Mouse (Mus musculus) heart, postnatal 10 days (tissue): ENCODE data around the gene Spg11. TPM values are rescaled to one million over a fixed set of nuclear protein-coding genes. Genes with fewer than 3 reads are reported as not detected.
"Not testable (repeated sequence)": the region's sequence is repeated elsewhere in the genome, so short reads cannot be mapped to it uniquely, and the experiment has no call there.

ENCODE experiments used
- DNase-seq, 2 experiments: peaks; one replicate each; pipeline ENCODE4 v3.0.0; 2021
- intact Hi-C: fragments of 180-260 bp; cut with DNase I; formaldehyde crosslinking; loops from one replicate; pipeline ENCODE4 v1.15.1; 2025
- total RNA-seq, 2 experiments: library from RNA; stranded (reverse); gene quantifications; 2 replicates each; pipeline ENCODE4 v1.2.3; 2021

Gene Spg11
- total RNA-seq, 2 experiments from 2014 or later, result 12.1 to 12.2 TPM

DNA sequence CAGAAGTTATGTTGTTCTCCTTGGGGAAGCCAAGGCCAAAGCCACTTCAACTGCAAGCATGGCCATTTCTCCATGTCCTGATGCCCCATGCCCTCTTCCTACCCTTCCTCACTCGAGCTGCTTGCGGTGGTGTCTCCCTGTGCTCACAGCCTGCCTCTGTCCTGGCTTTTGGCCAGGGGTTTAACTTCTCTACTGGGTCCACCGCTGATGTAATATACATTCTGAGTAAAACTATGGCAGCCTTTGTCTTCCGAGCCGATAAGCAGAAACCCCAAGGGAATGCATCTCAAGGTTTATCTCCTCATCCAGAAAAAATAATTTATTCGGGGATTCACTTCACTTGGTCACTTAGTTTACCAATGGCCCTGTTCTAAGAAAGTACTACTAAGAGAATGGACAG is 28.5 kb upstream of the Spg11 start:
- DNase-seq, result peak; percentile 28 to 40
- intact Hi-C loops, result loop anchor here (1.0 kb wide), 1 partner anchor 28 kb away; the partner anchor contains the start of gene Spg11

DNA sequence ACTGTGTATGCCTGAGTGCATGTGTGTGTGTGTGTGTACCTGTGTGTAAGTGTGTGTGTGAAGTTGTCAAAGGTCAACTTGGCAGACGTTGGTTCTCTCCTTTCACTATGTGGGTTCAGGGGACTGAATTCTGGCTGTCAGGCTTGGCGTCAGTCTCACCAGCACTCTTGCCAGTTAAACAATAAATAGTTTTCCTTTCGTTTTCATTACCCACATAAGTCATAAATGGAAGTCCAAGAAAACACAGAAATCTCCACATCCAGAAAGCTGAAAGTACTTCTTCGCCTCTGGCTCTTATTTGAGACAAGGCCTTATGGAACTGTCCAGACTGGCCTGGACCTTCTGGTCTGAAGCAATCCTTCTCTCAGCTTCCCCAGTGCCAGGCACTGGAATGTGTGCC is 27.6 kb upstream of the Spg11 start:
- intact Hi-C loops, result no loop called here

GRCm38 (mm10) chr2:122143111-122143510 is 24.9 kb upstream of the Spg11 start:
- intact Hi-C loops, result no loop called here
- DNase-seq, result no peak

More for the DNA sequence above, 27.6 kb upstream of the Spg11 start:
- DNase-seq, result no peak

DNA sequence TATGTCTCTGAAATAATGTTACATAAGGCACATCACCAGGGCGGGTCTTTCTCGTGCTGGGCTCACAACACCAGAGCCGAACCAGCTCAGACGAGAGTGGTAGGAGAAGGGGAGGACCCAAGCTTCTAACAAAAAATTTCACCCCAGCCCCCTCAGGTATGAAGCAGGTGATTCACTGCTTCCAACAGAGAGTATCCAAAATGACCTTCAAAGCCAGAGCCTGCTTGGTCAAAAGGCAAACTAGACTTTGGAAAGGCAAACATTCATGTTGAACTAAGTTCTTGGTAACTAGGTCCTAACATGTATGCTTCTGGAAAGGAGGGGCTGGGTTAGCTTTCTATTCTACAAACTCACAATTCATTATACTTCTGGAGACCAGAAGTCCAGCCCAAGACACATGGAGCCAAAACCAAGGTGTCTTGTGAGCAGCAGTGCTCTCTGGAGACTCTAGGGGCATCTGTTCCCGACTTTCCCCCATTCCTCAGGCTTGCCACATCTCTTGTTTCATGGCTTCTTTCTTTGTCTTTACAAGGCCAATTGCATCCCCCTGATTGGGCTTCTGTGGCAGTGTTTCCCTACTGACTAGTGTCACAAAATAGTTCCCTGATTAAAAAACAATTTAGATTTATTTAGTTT is 23.3 kb upstream of the Spg11 start:
- no peak for DNase-seq
- intact Hi-C loops, result no loop called here

DNA sequence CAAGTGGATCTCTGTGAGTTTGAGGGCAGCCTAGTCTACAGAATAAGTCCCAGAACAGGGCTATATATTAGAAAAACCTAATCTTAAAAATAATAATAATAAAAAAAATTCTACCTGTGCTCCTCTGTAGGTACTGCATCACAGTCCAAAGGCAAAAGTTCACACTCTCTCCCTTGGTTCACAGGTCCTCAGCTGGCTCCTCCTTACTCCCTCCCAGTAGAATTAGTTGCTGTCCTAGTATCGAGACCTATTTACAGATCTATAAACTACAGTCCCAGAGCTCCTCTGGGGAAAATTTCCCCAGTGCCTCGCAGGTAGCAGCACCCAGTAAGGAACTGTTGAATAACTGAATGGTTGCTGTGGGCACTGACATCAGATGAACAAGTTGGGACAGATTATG is 22.6 kb upstream of the Spg11 start:
- DNase-seq, result no peak
- intact Hi-C loops, result no loop called here

DNA sequence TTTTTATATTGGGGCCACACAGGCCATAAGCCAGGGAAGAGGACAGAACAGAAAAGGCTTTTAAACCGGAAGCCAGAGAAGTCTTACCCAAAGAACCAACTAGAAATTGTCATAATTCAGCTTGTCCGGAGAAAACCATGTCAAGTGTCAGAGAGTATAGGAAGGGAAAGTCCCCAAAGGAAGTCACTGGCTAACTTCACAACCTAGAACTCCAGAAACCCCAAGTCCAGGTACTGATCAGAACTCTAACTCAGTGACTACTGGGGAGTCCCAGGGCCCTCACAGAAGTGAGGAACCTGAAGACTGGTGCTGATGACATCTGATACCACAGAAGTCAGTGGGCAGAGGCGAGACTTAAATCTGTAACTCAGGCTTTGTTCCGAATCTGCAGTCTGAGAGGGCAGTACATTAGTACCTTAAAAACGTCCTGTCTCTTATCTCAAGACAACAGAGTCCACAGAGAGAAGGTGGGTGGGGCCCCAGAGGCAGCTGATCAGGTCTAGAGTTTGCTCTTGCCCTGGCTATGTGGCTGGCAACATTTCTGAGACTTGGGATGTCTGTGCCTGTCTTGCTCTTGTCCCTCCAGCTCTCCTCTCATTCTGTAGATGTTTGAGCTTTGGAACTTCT is 19.8 kb upstream of the Spg11 start:
- intact Hi-C loops, result no loop called here
- no peak for DNase-seq

DNA sequence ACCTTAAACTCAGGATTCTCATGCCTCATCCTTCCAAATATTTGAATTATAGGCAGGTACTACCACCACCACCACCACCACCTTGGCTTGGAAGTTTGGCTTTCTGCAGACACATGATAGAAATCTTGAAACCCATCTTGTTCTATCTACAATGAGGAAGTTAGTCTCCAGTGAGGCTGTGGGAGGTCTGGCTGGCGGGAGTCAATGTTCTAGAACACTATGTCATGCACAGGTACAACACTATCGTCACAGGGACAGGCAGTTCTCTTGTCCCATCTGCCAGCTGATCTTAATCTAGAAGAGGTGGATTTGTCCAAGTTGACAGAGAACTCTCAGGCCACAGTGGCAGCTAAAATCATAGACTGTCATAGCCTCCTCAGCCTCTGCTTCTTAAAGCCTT is 14.4 kb upstream of the Spg11 start:
- DNase-seq, result no peak
- intact Hi-C loops, result no loop called here

DNA sequence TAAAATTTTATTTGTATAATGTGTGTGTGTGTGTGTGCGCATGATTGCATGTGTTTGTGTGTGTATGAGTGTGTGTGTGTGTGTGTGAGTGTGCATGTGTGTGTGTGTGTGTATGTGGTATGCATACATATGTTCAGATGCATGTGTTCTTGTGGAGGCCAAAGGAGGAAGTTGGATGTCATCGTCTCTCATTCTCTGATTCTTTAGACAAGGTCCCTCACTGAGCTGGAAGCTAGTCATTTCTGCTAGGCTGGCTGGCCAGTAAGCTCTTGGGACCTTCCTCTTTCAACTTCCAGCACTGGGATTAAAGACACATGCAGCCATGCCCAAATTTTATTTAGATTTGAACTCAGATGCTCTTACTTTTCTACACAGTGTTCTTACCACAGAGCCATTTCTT is 13.9 kb upstream of the Spg11 start:
- intact Hi-C loops, result no loop called here
- DNase-seq, result no peak

DNA sequence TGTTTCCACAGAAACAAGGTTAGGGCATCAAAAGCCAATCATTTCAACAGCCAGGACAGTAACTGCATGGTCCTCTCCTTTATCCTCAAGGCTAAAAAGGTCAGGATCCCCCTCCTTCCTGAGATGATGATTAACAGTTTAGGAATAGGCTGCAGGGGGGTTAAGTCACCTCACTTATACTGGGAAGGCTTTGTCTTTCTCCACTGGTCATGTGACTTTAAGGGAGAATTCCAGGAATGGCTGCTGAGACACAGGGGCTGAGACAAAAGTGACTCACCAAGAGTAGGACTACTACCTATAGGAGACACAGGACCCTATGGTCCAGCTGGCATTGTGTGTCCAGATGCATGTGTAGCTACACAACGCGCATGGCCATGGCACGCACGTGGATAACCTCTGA is 9.4 kb upstream of the Spg11 start:
- intact Hi-C loops, result no loop called here
- DNase-seq, result no peak

DNA sequence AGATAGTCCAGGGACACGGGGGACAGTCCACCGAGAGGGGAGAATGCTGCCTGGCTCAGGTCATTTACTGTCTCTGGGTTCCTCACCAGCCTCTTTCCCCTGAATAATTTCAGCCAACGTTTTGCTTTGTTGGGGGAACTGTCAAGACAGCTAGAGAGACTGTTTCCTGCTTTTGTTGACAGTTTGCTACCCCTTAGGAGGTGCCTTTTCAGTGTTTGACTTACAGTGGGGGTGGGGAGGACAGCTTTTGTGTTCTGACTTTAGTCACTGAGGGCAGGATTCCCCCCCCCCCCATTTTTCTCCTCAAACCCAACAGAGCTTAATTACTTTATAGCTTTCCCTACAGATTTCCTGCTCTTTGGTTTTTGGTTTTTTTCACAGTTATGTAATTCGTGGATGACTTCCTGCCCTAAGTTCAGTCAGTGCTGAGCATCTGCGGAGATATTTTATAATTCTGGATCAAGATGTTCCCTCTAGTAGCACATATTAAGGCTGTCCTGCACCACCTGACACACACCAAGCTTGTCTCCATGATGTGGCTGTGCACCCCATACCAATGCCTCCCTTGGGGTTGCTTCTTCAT is 8.7 kb upstream of the Spg11 start:
- intact Hi-C loops, result no loop called here
- no peak for DNase-seq

GRCm38 (mm10) chr2:122125680-122126572 is 7.7 kb upstream of the Spg11 start:
- intact Hi-C loops, result no loop called here
- DNase-seq, result no peak

DNA sequence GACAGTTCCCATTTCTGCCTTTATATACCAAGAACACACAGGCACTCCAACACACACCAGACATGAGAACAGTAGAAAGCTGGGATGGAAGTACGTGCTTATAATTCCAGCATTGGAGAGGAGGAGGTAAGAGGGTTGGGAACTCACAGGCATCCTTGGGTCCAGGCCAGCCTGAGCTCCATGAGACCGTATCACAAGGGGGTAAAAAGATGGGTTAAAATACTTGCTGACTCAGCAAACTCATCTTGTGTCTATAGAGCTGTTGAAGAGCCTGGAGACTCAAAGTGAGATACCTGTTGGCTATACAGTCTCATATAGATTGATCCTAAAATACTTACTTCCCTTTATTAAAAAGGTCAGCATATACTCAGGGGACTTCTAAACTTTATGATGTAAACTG is 1.3 kb downstream of the Spg11 start:
- no peak for DNase-seq
- intact Hi-C loops, result no loop called here

GRCm38 (mm10) chr2:122109714-122110113 is 8.5 kb downstream of the Spg11 start:
- intact Hi-C loops, result no loop called here
- peak; percentile 28 to 41 for DNase-seq

GRCm38 (mm10) chr2:122108101-122108500 is 10.1 kb downstream of the Spg11 start:
- intact Hi-C loops, result no loop called here

DNA sequence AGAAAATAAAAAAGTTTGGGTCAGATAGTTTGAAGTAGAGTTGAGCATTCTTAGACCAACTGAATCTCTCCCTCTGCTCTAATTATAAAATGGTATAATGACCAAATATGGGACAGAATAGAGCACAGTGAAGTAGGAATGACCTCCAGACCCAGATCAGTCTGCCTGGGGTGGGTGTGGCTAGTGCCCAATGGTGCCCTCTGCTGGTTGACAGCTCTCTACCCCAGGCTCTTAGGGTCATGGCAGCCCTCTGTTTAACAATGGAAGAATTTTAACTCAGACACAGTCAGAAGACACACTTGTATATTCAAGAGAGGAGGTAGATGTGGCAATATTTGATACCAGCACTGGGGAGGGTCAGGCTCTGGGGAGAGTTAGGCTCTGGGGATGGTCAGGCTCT is 16.1 kb downstream of the Spg11 start:
- intact Hi-C loops, result no loop called here
- peak in 1 of 2 experiments; percentile 18 for DNase-seq

More at GRCm38 (mm10) chr2:122108101-122108500, 10.1 kb downstream of the Spg11 start:
- no peak for DNase-seq

- intact Hi-C loops, result not testable (repeated sequence)
These were observed 20.5 kb downstream of the Spg11 start for GRCm38 (mm10) chr2:122097686-122098085.

DNA sequence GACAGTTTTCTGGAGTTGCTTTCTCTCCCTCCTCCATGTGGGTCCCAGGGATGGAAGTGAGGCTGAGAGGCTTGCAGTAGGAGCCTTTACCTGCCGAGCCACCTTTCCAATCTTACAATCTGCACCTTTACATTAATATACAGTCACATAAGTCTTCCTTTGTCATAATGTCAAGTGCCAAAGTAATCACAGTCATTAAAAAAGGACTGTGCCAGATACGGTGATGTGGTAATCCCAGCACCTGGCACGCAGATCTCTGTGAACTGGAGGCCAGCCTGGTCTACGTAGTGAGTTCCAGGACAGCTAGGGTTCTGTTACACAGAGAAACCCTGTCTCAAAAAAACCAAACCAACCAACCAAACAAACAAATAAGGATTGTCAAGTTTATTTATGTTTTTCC is 24.3 kb downstream of the Spg11 start:
- intact Hi-C loops, result no loop called here
- no peak for DNase-seq

More at GRCm38 (mm10) chr2:122097686-122098085, 20.5 kb downstream of the Spg11 start:
- not testable (repeated sequence) for DNase-seq

- intact Hi-C loops, result no loop called here
- peak; percentile 68 to 69 for DNase-seq
These were observed 31.7 kb downstream of the Spg11 start for GRCm38 (mm10) chr2:122086446-122086845.

DNA sequence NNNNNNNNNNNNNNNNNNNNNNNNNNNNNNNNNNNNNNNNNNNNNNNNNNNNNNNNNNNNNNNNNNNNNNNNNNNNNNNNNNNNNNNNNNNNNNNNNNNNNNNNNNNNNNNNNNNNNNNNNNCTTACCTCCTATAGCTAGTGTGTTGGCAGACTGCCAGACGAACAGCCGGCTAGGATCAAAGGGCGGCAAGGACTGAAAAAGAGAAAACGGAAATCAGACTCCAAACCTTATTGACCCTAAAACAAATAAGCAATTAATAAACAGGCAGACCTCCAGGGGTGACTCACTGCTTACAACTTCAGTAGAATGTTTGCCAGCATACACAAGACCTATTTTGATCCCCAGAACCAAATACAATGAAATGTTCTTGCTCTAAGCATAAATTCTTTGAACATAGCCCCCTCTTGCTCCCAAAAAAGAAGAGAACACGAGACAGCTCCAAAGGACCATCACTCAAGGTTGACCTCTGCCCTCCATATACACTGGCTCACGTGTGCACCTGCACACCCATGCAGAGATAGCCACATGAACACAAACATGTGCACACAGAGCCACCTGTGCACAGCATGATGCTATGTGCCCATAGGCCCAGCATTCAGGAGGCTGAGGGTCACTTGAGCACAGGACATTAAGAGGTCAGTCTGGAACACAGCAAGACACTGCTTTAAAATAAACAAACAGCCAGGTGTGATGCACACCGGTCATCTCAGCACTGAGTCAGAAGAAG is 36.3 kb downstream of the Spg11 start:
- intact Hi-C loops, result no loop called here
- no peak for DNase-seq

DNA sequence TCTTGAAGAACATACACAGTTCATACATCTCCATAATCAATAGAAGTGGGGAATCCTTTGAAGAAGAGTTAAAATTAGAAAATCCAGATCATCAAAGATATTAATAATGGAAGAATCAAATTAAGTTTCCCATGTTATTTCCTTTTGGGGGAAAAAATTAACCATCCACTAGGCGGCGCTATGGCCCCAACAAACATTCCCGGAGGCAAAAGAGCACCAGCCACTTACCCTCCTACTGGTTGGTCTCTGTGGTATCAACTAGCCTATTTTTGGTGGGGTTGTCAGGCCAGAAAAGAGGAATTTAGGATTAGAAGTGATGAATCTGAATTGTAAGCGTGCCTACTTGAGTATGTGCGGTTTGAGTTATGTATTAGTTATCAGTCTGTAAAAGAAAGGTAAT is 48.3 kb downstream of the Spg11 start:
- DNase-seq, result peak; percentile 56 to 82
- intact Hi-C loops, result loop anchor here (1.0 to 5.0 kb wide), 3 partner anchors 90 to 232 kb away; partner anchors contain the start of gene Trim69
